Mouse (Mus musculus) forelimb bud, embryonic 11.5 days (tissue): ENCODE measurements at regions not wholly inside any gene's neighbourhood (a gene's known extent, or its start where the extent isn't known, plus 50 kb on each side); places are given as distances from the start of the nearest gene placed in this dataset.

Experiments used
- DNase-seq: peaks from one replicate; pipeline ENCODE4 v3.0.0-alpha.2; 2012; ENCODE audit warnings: low read depth, low spot score

- no peak for DNase-seq
Measured at GRCm38 (mm10) chr8:47769452-47769851, 52.5 kb upstream of the Cldn24 start.

GRCm38 (mm10) chr8:47768751-47769150 lies 53.2 kb upstream of the Cldn24 start:
- DNase-seq, result no peak

- DNase-seq, result no peak
Measured at GRCm38 (mm10) chr8:47764480-47764879, 50.7 kb upstream of the Cdkn2aip start.

GRCm38 (mm10) chr8:47764068-47764467 lies 50.3 kb upstream of the Cdkn2aip start:
- DNase-seq, result peak; percentile 24
